Mouse (Mus musculus): ENCODE data around the gene Krt87.

DNA sequence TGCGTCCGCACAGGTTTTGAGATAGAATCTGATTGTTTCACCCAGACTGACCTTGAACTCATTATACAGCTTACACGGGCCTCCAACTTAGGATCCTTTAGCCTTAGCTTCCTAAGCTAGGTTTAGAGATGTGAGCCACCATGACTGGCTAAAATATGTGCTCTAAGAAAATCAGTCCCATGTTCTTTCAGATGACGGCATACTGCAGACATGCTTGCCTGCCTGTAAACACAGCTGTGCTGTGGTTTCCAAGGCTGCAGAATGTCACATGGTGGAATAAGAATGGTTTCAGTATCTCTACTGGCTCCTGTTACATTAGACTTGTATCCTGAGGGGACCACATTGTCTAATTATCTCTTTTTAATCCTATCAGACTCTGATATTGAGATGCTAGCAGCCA lies 19.7 kb downstream of the Krt87 start:
- TF ChIP-seq CTCF (IDR thresholded peaks at IDR 0.05; ENCODE audit: control insufficient read depth, insufficient read depth, low read length): no peak
- TF ChIP-seq POLR2A (IDR thresholded peaks at IDR 0.05; ENCODE audit: borderline replicate concordance, control insufficient read depth, low read depth, low read length): no peak
